ENCODE assay signal across 25 mouse cellular contexts in genomic region chr6:18656202-18656601, GRCm38 (mm10).
A peak's percentile ranks its signal among the peaks of the same experiment; 100 is the strongest.
DNase-seq lines count a peak whose midpoint lies in the region; ATAC-seq and TF ChIP-seq lines count a peak whose summit lies in the region.
"Had no signal": no experiment of that assay in that cellular context is flagged by ENCODE, and none has a peak within 500 bp of the region (broad histone marks: within the 10 kb centered on the region; RNA-seq: fewer than 3 reads in every experiment).

No protein-coding gene starts in this region.

- H3K9ac ChIP-seq in hindbrain, embryonic 11.5 days (ENCODE audit: low read depth, low read length) = no peak overlapping the region
- H3K9ac ChIP-seq in hindbrain, postnatal 0 days (replicated peaks; ENCODE audit: low read length) = no peak overlapping the region
- no peak overlapping the region for H3K9ac ChIP-seq in midbrain, embryonic 12.5 days (replicated peaks)
- H3K9ac ChIP-seq in midbrain, embryonic 11.5 days (ENCODE audit: low read length) = no peak overlapping the region
- no peak overlapping the region for H3K9ac ChIP-seq in midbrain, embryonic 15.5 days
- no peak overlapping the region for H3K9ac ChIP-seq in intestine, embryonic 15.5 days
- H3K9ac ChIP-seq: forebrain, embryonic 15.5 days; heart, embryonic 12.5 days; heart, embryonic 15.5 days; hindbrain, embryonic 14.5 days had no signal

- no peaks in the 10 kb centered on the region for H3K9me3 ChIP-seq in hindbrain, embryonic 11.5 days (ENCODE audit: control insufficient read depth, low read length)
- no peaks in the 10 kb centered on the region for H3K9me3 ChIP-seq in hindbrain, postnatal 0 days (ENCODE audit: low read length)
- no peaks in the 10 kb centered on the region for H3K9me3 ChIP-seq in midbrain, embryonic 12.5 days
- no peaks in the 10 kb centered on the region for H3K9me3 ChIP-seq in midbrain, embryonic 11.5 days (ENCODE audit: control insufficient read depth, low read length)
- H3K9me3 ChIP-seq in midbrain, embryonic 15.5 days = no peaks in the 10 kb centered on the region
- H3K9me3 ChIP-seq in intestine, embryonic 15.5 days = no peaks in the 10 kb centered on the region
- H3K9me3 ChIP-seq: forebrain, embryonic 10.5 days; forebrain, embryonic 15.5 days; G1E; heart, embryonic 12.5 days; heart, embryonic 15.5 days had no signal

- no peaks in the 10 kb centered on the region for H3K36me3 ChIP-seq in hindbrain, embryonic 11.5 days (ENCODE audit: control insufficient read depth, insufficient read depth, low read length)
- no peaks in the 10 kb centered on the region for H3K36me3 ChIP-seq in hindbrain, postnatal 0 days (ENCODE audit: insufficient read depth, low read length)
- H3K36me3 ChIP-seq in midbrain, embryonic 12.5 days = no peaks in the 10 kb centered on the region
- no peaks in the 10 kb centered on the region for H3K36me3 ChIP-seq in midbrain, embryonic 11.5 days (ENCODE audit: control insufficient read depth, insufficient read depth, low read length)
- H3K36me3 ChIP-seq in midbrain, embryonic 15.5 days (replicated peaks) = no peaks in the 10 kb centered on the region
- no peaks in the 10 kb centered on the region for H3K36me3 ChIP-seq in intestine, embryonic 15.5 days
- H3K36me3 ChIP-seq: forebrain, embryonic 10.5 days; forebrain, embryonic 15.5 days; G1E; heart, embryonic 12.5 days; heart, embryonic 15.5 days had no signal

- H3K27ac ChIP-seq in hindbrain, embryonic 11.5 days (ENCODE audit: low read depth, low read length) = no peak overlapping the region
- no peak overlapping the region for H3K27ac ChIP-seq in hindbrain, postnatal 0 days
- H3K27ac ChIP-seq in midbrain, embryonic 12.5 days (replicated peaks) = 0 out of 2 replicates have a peak overlapping the region, but pooled peaks have one; percentile 20
- H3K27ac ChIP-seq in midbrain, embryonic 11.5 days (ENCODE audit: low read depth, low read length) = no peak overlapping the region
- no peak overlapping the region for H3K27ac ChIP-seq in midbrain, embryonic 15.5 days
- H3K27ac ChIP-seq in intestine, embryonic 15.5 days = no peak overlapping the region
- H3K27ac ChIP-seq: forebrain, embryonic 10.5 days; forebrain, embryonic 15.5 days; heart, embryonic 15.5 days; hindbrain, embryonic 14.5 days had no signal

- WGBS in hindbrain, embryonic 11.5 days = 78% methylated on average over 4 of the region's 4 CpGs
- 59% methylated on average over 4 of the region's 4 CpGs for WGBS in hindbrain, postnatal 0 days
- 67% methylated on average over 4 of the region's 4 CpGs for WGBS in midbrain, embryonic 12.5 days
- 77% methylated on average over 4 of the region's 4 CpGs for WGBS in midbrain, embryonic 11.5 days
- 50% methylated on average over 4 of the region's 4 CpGs for WGBS in midbrain, embryonic 15.5 days
- 86% methylated on average over 4 of the region's 4 CpGs for WGBS in intestine, embryonic 15.5 days

- no peaks in the 10 kb centered on the region for H3K27me3 ChIP-seq in hindbrain, embryonic 11.5 days (ENCODE audit: control insufficient read depth, insufficient read depth, low read length)
- no peaks in the 10 kb centered on the region for H3K27me3 ChIP-seq in hindbrain, postnatal 0 days (ENCODE audit: insufficient read depth, low read length)
- no peaks in the 10 kb centered on the region for H3K27me3 ChIP-seq in midbrain, embryonic 12.5 days
- no peaks in the 10 kb centered on the region for H3K27me3 ChIP-seq in midbrain, embryonic 11.5 days (ENCODE audit: control insufficient read depth, insufficient read depth, low read length)
- H3K27me3 ChIP-seq in midbrain, embryonic 15.5 days (replicated peaks) = no peaks in the 10 kb centered on the region
- H3K27me3 ChIP-seq in intestine, embryonic 15.5 days (replicated peaks) = no peaks in the 10 kb centered on the region
- H3K27me3 ChIP-seq: CH12.LX; forebrain, embryonic 15.5 days; heart, embryonic 12.5 days; heart, embryonic 15.5 days; Patski had no signal

- no peak overlapping the region for H3K4me2 ChIP-seq in hindbrain, embryonic 11.5 days (replicated peaks; ENCODE audit: low read depth, low read length)
- no peak overlapping the region for H3K4me2 ChIP-seq in hindbrain, postnatal 0 days (ENCODE audit: low read depth, low read length)
- H3K4me2 ChIP-seq in midbrain, embryonic 12.5 days (replicated peaks) = no peak overlapping the region
- no peak overlapping the region for H3K4me2 ChIP-seq in midbrain, embryonic 11.5 days
- H3K4me2 ChIP-seq in midbrain, embryonic 15.5 days = no peak overlapping the region
- H3K4me2 ChIP-seq in intestine, embryonic 15.5 days (replicated peaks) = no peak overlapping the region
- H3K4me2 ChIP-seq: forebrain, embryonic 15.5 days; heart, embryonic 12.5 days; heart, embryonic 15.5 days; hindbrain, embryonic 14.5 days had no signal

- no peak for TF ChIP-seq CTCF in hindbrain, postnatal 0 days (IDR thresholded peaks at IDR 0.05; ENCODE audit: low read depth)

- ATAC-seq in hindbrain, embryonic 11.5 days (ENCODE audit: low FRiP score) = peak; percentile 38
- ATAC-seq in hindbrain, postnatal 0 days = no peak
- peak; percentile 44; the same call in 1 of the 2 replicates for ATAC-seq in midbrain, embryonic 12.5 days (ENCODE audit: low FRiP score, low read depth)
- ATAC-seq in midbrain, embryonic 11.5 days (ENCODE audit: low FRiP score) = no peak
- peak; percentile 55 for ATAC-seq in midbrain, embryonic 15.5 days (replicated peaks)
- ATAC-seq in intestine, embryonic 15.5 days = no peak
- ATAC-seq: forebrain, embryonic 15.5 days; intestine, embryonic 16.5 days; Patski had no signal

- DNase-seq in hindbrain, embryonic 11.5 days (ENCODE audit: low spot score) = no peak
- no peak for DNase-seq in hindbrain, postnatal 0 days (ENCODE audit: low spot score)
- no peak for DNase-seq in midbrain, embryonic 11.5 days (ENCODE audit: low spot score, missing footprints)
- DNase-seq: adrenal gland, postnatal 10 days; adrenal gland, postnatal 36 days; B cell, adult 2 months; cerebellum, adult 18-20 months; cerebellum, adult 9-10 months; cerebellum, postnatal 14 days; gastrocnemius, postnatal 25 days; heart, adult 18-20 months; heart, postnatal 10 days; heart, postnatal 36 days had no signal

- no peaks in the 10 kb centered on the region for H3K4me1 ChIP-seq in hindbrain, embryonic 11.5 days (replicated peaks; ENCODE audit: control insufficient read depth, insufficient read depth, low read length)
- no peaks in the 10 kb centered on the region for H3K4me1 ChIP-seq in hindbrain, postnatal 0 days (ENCODE audit: insufficient read depth, low read length)
- 0 out of 2 replicates have a peak, but pooled peaks cover 6% of the 10 kb centered on the region for H3K4me1 ChIP-seq in midbrain, embryonic 12.5 days
- H3K4me1 ChIP-seq in midbrain, embryonic 11.5 days (ENCODE audit: control insufficient read depth, insufficient read depth, low read length) = no peaks in the 10 kb centered on the region
- no peaks in the 10 kb centered on the region for H3K4me1 ChIP-seq in midbrain, embryonic 15.5 days
- no peaks in the 10 kb centered on the region for H3K4me1 ChIP-seq in intestine, embryonic 15.5 days (replicated peaks)
- H3K4me1 ChIP-seq: heart, embryonic 15.5 days had no signal

- H3K4me3 ChIP-seq in hindbrain, embryonic 11.5 days (ENCODE audit: low read depth, low read length) = no peak overlapping the region
- no peak overlapping the region for H3K4me3 ChIP-seq in hindbrain, postnatal 0 days (ENCODE audit: low read length)
- H3K4me3 ChIP-seq in midbrain, embryonic 12.5 days = no peak overlapping the region
- no peak overlapping the region for H3K4me3 ChIP-seq in midbrain, embryonic 11.5 days (ENCODE audit: low read depth, low read length)
- no peak overlapping the region for H3K4me3 ChIP-seq in midbrain, embryonic 15.5 days
- H3K4me3 ChIP-seq in intestine, embryonic 15.5 days (replicated peaks) = no peak overlapping the region
- H3K4me3 ChIP-seq: forebrain, embryonic 10.5 days; forebrain, embryonic 15.5 days; heart, embryonic 12.5 days; heart, embryonic 15.5 days had no signal

Comparison
In these comparisons a context has a peak if more than half of its experiments do, and no peak if none do; other contexts are left out.
1. ATAC-seq: peak in hindbrain, embryonic 11.5 days (single experiment), midbrain, embryonic 12.5 days (single experiment) and midbrain, embryonic 15.5 days (single experiment); none in hindbrain, postnatal 0 days (single experiment), midbrain, embryonic 11.5 days (single experiment) and intestine, embryonic 15.5 days (single experiment).